ENCODE assay signal across 14 mouse cellular contexts in genomic region chr3:132359596-132359995, GRCm38 (mm10).
"Had no signal": no experiment of that assay in that cellular context is flagged by ENCODE, and none has a peak within 500 bp of the region (broad histone marks: within the 10 kb centered on the region; RNA-seq: fewer than 3 reads in every experiment).

No protein-coding gene starts in this region.

- H3K27ac ChIP-seq: liver, embryonic 13.5 days; liver, embryonic 15.5 days; macrophage; midbrain, embryonic 12.5 days; neural tube, embryonic 12.5 days had no signal

- H3K9ac ChIP-seq: liver, embryonic 13.5 days; liver, embryonic 15.5 days; midbrain, embryonic 12.5 days; neural tube, embryonic 12.5 days had no signal

- DNase-seq: liver, embryonic 13.5 days; lung, adult 2 months; lung, postnatal 14 days; lung, postnatal 36 days; midbrain, embryonic 14.5 days; right cerebral cortex, postnatal 14 days; thymus, adult 18-20 months; thymus, postnatal 14 days; thymus, postnatal 36 days had no signal

- H3K36me3 ChIP-seq: liver, embryonic 13.5 days; liver, embryonic 15.5 days; midbrain, embryonic 12.5 days; neural tube, embryonic 12.5 days had no signal

- H3K4me1 ChIP-seq: liver, embryonic 13.5 days; liver, embryonic 15.5 days; megakaryocyte, embryonic 14.5 days; midbrain, embryonic 12.5 days; neural tube, embryonic 12.5 days had no signal

- H3K4me2 ChIP-seq: liver, embryonic 13.5 days; liver, embryonic 15.5 days; midbrain, embryonic 12.5 days; neural tube, embryonic 12.5 days had no signal

- H3K9me3 ChIP-seq: liver, embryonic 13.5 days; liver, embryonic 15.5 days; midbrain, embryonic 12.5 days; neural tube, embryonic 12.5 days had no signal

- H3K27me3 ChIP-seq: liver, embryonic 13.5 days; liver, embryonic 15.5 days; megakaryocyte, embryonic 14.5 days; midbrain, embryonic 12.5 days; neural tube, embryonic 12.5 days had no signal

- H3K4me3 ChIP-seq: liver, embryonic 13.5 days; liver, embryonic 15.5 days; megakaryocyte, embryonic 14.5 days; midbrain, embryonic 12.5 days; neural tube, embryonic 12.5 days had no signal
